Mouse (Mus musculus) gonadal fat pad, adult 2 months (tissue): ENCODE results near the gene Setd7. TPM values are rescaled to one million over a fixed set of nuclear protein-coding genes. Genes with fewer than 3 reads are reported as not detected.

Experiments
- DNase-seq: peaks from one replicate; pipeline ENCODE4 v3.0.0-alpha.2; 2012; ENCODE audit warnings: low read depth
- polyA plus RNA-seq: library from polyadenylated mRNA; depleted of rRNA; stranded (reverse); fragments of >200 nt; gene quantifications from 2 replicates; pipeline ENCODE4 v1.2.3, GENCODE M21; 2012; rRNA removed

Setd7 gene
- polyA plus RNA-seq, 1 experiment = 25.7 TPM

DNA sequence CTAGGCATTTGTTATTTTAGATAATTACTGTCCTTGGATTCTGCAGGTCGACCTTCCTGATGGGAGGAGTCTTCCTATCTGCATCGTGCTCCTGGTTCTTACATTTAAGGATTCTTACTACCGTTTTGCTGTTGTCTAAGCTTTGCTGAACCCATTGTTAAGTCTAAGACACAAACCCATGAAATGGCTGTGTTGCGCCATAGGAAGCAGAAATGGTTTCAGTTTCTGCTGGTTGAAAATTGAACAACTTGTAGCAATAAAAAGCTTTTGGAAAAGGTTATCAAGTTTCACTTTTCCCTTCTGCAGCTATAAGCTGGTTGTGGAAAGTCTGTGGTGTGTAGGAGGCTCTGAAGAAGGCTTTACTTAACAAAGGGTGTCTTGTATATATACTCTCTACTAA lies 85.0 kb downstream of the Setd7 start:
- no peak for DNase-seq

DNA sequence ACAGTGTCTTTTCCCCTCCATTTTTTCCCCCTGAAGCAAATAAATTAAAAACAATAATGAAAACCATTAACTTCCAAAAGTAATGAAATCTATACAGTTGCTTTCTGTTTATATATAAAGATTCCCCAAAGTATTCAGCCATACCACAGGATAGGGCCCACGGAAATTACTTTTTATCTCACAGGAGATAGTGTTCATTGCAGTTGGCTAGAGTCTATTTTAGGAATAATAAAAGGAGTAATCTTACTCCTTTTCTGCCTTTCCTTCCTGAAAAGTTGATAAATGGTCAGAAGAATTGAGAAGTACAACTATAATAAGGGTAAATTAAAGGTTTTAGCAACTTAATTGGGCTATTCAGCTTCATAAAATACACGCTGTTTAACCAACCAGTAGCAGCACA lies 92.1 kb downstream of the Setd7 start:
- DNase-seq = no peak

Other genes with a start within 250 kb of the Setd7 start
- 32.7 and 36.7 TPM in 2 replicates for gene Elf2, start 220.2 kb downstream of the Setd7 start, polyA plus RNA-seq
- 0.96 and 2.9 TPM in 2 replicates for gene Mgarp, start 164.1 kb downstream of the Setd7 start, polyA plus RNA-seq
- gene Ndufc1, start 151.9 kb downstream of the Setd7 start, polyA plus RNA-seq = 75.2 and 75.9 TPM in 2 replicates
- 4.1 and 4.5 TPM in 2 replicates for gene Naa15, start 145.7 kb downstream of the Setd7 start, polyA plus RNA-seq
- gene Rab33b, start 77.0 kb downstream of the Setd7 start, polyA plus RNA-seq = 8.8 and 11.8 TPM in 2 replicates
- 1.6 and 2.0 TPM in 2 replicates for gene Mgst2, start 99.5 kb upstream of the Setd7 start, polyA plus RNA-seq